Mouse (Mus musculus) right cerebral cortex, postnatal 10 days (tissue): Measurements from ENCODE around the gene Cdhr4.
A peak's percentile ranks its signal among the peaks of the same experiment; 100 is the strongest.

Experiments used
- DNase-seq, 2 experiments: peaks; one replicate each; pipeline ENCODE4 v3.0.0; 2021; ENCODE audit warnings: low spot score in 2 of 2

Gene Cdhr4

DNA sequence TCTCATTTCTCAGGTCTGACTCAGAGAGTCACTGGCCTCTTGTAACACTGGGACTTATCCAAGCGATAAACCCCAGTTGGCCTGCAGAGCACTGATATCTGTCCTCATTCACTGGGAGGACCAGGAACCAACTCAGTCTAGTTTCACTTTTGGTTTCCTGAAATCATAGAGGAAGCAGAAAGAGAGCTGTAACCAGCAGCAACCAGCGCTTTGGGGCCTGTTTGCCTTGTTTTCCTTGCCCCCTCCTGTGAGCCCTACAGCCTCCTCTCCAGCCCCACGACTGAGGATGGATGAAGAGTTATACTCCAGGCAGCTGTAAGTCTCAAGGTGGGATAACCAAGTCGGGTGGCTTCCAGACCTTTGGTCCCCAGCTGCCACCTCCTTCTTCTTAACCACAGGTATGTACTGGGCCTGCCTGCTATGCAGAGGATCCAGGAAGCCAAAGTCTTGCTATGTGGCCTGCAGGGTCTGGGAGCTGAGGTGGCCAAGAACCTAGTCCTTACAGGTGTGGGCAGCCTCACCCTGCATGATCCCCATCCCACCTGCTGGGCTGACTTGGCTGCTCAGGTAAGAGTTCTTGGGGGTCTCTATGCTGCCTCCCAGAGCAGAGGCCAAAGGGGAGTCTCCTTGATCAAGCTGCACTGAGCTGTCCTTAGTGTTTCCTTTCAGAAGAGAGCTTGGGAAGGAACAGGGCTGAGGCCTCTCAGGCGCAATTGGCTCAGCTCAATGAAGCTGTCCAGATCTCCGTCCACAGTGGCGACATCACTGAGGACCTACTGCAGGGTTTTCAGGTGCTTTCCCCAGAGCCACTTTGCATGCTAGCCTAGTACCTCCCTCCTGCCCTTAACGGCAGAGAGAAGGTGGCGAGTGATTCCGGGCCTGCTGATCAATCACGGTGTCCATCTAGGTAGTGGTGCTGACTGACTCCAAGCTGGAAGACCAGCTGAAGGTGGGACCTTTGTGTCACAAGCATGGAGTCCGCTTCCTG is 16.6 kb upstream of the Cdhr4 start, which contains the start of gene Uba7:
Gene Uba7, plus strand, starts transcription at position 107 of the 988 bp plus-strand sequence.
- no peak for DNase-seq

GRCm38 (mm10) chr9:107978815-107979214 is 13.5 kb upstream of the Cdhr4 start:
- DNase-seq = no peak

DNA sequence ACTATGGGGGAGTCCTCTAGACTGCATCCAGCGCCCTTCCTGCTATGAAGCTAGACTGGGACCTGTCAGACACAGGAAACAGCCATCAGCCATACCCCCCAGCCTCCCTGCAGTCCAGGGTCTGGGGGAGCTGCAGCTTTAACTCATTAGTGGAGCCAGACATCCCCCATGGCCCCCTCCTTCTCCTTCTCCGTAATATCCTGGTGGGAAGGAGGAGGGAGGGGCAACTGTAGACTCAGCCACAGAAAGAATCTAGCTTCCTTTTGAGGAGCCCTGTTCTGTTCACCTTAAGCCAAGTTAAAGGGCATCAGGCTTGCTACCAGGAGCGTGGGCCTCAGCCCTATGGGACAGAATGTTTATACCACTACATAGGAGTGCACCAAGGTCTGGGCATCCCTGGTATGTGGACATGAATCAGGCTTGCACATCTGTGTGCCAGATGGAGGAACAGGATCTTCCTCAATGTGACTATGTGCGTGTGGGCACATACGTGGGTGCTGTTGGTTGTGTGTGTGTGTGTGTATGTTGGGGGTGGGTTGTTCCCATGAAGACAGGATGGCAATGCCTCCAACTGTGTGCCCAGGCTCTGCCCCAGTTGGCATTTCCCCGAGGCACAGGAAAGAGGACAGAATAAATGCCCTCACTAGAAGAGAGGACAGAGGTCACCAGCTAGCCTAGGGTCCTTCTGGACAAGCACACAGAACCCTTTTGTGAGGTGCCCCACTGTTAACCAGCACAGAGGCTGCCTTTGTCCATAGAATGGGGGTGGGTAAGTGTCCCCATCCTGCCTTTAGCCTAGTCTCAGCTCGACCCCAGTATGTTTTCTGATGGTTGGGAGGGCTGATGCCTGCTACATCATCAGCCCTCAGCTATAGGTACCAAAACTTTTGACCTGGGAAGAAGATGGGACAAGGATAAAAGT is 10.4 kb upstream of the Cdhr4 start:
- DNase-seq = no peak

- DNase-seq = peak; percentile 76 to 77
Observed at GRCm38 (mm10) chr9:107982681-107983346, 9.5 kb upstream of the Cdhr4 start, which contains the start of gene Gm20661. Gene Gm20661 (plus strand): TSS chr9:107983058.

- peak; percentile 79 to 80 for DNase-seq
Observed at GRCm38 (mm10) chr9:107983421-107983890, 8.8 kb upstream of the Cdhr4 start.

DNA sequence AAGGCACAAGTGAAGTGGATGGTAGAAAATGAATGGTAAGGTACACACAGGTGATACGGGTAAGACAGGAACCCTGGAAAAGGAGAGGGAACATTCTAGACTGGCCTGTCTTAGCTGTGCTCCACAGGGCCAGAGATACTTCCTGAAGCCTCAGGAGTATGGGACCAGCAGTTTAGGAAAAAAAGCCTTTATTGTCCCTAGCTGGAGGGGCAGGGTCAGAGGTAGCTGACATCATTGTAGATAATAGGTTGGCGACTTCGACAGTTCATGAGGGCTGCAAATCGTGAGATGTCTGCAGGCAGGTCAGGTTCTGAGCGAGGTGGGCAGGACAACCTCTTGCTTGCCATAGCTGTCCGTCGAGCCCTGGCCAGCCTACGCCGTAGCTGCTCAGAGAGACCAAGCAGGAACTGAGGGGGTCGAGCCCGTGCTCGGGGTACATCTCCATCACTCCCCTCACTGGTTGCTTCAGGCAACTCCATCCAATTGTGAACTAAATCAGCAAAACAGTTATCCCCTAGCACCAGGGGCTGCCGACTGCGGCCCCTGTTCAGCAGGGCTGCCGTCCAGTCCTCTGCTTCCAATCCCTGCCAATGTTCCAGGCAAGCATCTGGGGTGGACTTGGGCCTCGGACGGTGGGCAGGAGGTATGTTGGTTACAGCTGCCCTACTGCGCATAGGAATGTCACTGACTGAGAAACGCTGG is 8.1 kb upstream of the Cdhr4 start:
- no peak for DNase-seq

DNA sequence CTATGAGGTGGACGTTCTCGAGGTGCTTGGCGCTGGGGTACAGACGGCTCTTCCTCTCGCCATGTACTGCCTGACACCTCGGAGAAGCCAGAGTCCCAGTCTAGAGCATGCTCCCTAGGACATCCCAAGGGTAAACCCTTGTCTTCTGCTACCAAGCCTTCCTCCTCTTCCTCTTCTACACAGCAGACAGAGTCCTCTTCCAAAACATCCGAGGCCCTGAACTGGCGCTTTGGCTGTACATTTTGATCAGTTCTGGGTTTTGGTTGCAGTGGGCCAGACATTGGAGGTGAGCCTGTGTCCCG is 7.6 kb upstream of the Cdhr4 start:
- DNase-seq = no peak

- DNase-seq = peak; percentile 81 to 83
Observed at GRCm38 (mm10) chr9:107985131-107986119, 6.9 kb upstream of the Cdhr4 start, which contains the start of gene Inka1. Gene Inka1 (minus strand): TSS chr9:107985879.

DNA sequence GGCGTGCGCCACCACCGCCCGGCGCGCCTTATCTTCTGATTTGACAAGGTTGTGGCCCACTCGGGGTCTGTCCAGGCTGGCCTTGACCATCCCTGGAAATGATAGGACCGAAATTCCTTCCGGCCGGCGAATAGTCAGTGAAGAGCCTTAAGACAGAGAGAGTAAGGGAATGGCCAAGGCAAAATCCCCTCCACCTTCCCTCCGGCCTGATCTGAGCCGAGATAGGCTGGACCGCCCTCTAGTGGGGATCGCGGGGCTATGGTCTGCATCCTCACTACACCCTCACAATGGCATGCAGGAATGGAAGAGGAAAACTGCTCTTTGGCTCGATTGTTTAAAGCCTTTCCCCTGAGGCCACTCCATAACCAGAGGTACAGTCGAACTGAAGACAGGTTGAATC is 5.9 kb upstream of the Cdhr4 start:
- peak; percentile 77 to 86 for DNase-seq

DNA sequence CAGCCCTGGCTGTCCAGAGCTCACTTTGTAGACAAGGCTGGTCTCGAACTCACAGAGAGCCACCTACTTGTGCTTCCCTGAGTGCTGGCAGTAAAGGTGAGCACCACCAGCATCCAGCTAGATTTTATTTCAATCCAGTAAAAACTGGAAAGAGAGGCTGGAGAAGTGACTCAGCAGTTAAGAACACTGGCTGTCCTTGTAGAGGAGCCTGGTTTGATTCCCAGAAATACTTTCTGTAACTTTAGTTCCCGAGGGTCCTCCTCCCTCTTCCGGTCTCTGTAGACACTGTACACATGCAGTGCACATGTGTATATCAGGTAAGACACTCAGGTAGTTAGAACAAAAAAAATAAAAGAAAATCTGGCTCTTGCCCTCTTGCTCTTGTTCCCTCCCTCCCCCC is 4.3 kb upstream of the Cdhr4 start:
- DNase-seq = no peak

GRCm38 (mm10) chr9:107993013-107993412 is 716 bp downstream of the Cdhr4 start:
- no peak for DNase-seq

DNA sequence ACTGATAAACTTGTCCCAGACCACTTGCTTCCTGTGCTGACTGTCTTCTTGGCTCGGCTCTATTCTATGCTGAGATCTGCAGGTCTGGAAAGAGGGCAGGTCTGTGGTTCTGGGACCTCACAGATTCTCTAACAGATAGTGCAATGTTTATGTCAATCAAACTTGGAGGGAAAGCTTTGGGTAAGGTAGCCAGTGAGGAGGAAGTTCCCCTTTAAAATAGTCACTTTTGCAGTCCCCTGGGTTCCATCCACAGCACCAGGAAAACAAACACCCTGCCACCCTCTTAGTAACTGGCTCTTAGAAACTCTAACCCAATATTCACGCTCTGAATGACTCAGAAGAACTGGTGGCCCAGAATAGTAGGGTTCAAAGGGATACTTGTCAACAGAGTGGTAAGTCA is 2.2 kb downstream of the Cdhr4 start:
- no peak for DNase-seq

GRCm38 (mm10) chr9:107995513-107995912 is 3.2 kb downstream of the Cdhr4 start:
- no peak for DNase-seq

- DNase-seq = no peak
Observed at GRCm38 (mm10) chr9:107996049-107996448, 3.8 kb downstream of the Cdhr4 start, which contains the start of gene Gm20662. Gene Gm20662 (plus strand): TSS chr9:107996349.

DNA sequence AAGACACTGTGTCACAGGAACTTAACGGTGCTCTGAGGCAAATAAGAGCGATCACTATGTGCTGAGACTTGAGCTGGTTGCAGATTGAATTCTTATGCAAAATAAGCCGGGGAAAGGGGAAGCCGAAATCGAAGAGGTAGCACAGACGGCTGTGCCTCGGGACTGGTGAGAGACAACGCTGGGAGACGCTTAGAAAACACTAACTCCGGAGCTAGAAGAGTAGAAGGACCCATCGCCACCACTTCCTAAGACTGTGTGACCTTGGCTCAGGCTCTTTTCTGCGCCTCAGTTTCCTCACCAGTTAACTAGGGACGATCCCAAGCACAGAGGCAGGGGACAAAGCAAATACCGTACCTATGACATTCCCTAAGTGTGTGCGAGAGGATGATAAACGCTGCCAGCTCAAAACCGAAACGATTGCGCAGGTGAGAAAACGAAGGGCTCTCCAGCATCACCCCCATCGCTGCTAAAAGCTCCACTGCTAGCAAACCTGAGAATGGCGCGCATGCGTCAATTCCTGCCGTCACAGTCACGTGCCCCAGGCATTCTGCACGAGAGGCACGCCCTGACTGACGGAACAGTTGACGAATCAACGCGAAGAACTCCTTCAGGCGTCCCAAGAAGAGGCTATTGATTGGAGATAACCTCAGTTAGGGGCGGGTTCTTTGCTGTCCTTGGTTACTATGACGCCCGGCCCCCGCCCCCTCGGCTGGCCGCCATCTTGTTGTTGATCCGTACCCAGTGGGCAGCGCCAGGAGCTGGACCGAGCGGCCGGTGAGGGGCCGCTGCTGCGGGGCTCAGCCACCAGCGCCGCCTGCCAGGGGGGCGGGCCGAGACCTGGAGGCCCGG is 9.8 kb downstream of the Cdhr4 start, which contains the start of gene Ip6k1:
Gene Ip6k1, plus strand, starts transcription at position 580 of the 849 bp plus-strand sequence.
- DNase-seq = peak; percentile 100

- DNase-seq = peak in 1 of 2 experiments; percentile 61
Observed at GRCm38 (mm10) chr9:108002778-108003530, 10.7 kb downstream of the Cdhr4 start.

DNA sequence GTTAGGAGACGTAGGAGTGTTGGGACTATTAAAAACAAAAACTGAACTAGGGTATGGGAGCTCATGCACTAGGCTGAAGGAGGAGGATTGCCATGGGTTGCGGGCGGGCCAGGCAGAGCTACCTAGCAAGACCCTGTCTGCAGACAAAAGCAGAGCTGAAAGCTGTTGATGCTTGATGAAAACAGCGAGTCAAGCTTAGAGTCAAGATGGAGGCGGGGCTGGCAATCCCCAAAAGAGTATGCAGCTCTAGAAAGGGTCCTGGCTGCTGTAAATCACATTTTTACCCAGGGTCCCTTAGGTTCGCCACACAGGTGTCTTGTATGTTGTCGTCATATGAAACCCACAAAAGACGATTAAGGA is 11.2 kb downstream of the Cdhr4 start:
- DNase-seq = no peak

GRCm38 (mm10) chr9:108008041-108008440 is 15.7 kb downstream of the Cdhr4 start:
- no peak for DNase-seq
